Comparison of ENCODE assay signal across 9 mouse cellular contexts in the genomic region with DNA sequence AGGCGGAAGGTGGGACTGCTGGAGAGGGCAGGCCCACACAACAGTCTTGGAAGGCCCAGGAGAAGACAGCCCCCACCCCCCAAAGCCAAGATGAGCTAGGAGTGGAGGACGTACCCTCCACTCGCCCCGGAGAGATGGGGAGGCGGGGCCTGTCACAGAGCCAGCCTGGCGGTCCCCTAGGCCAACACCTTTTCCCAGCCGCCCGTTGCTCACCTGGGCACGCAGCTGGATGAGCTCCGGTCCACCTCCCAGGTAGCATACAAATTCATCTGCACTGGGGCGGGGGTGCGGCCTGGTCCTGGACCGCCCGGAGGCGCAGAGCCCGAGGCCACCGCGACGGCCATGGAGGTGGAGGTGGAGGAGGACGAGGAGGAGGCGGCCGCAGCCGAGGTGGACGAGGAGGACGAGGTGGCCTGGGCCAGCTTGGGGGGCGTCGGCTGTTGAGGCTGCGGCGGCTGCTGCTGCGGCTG. TPM values are rescaled to one million over a fixed set of nuclear protein-coding genes. Genes with fewer than 3 reads are reported as not detected.
DNase-seq lines count a peak whose midpoint lies in the region; ATAC-seq and TF ChIP-seq lines count a peak whose summit lies in the region.
"Had no signal": no experiment of that assay in that cellular context is flagged by ENCODE, and none has a peak within 500 bp of the region (broad histone marks: within the 10 kb centered on the region; RNA-seq: fewer than 3 reads in every experiment).

No protein-coding gene starts in this region.

- H3K4me2 ChIP-seq in neural tube, embryonic 11.5 days (ENCODE audit: low read depth), result peak overlapping the region; percentile 96
- H3K4me2 ChIP-seq in liver, embryonic 14.5 days (ENCODE audit: low read depth), result peak overlapping the region; percentile 92
- peak overlapping the region; percentile 94 for H3K4me2 ChIP-seq in neural tube, embryonic 14.5 days (ENCODE audit: low read depth, low read length)

- H3K4me1 ChIP-seq in neural tube, embryonic 11.5 days (ENCODE audit: control insufficient read depth, insufficient read depth, low read length), result peaks cover 14% of the 10 kb centered on the region
- H3K4me1 ChIP-seq in liver, embryonic 14.5 days (replicated peaks; ENCODE audit: control insufficient read depth in 2 of 2, insufficient read depth in 2 of 2, low read length in 1 of 2), result peaks cover 26 to 40% of the 10 kb centered on the region in 2 experiments
- H3K4me1 ChIP-seq in neural tube, embryonic 14.5 days (ENCODE audit: control insufficient read depth, insufficient read depth, low read length), result peaks cover 13% of the 10 kb centered on the region; the same call in 1 of the 2 replicates

- DNase-seq in neural tube, embryonic 11.5 days (ENCODE audit: low spot score), result peak; percentile 44
- DNase-seq in neural tube, embryonic 10.5 days (ENCODE audit: extremely low spot score, low spot score), result no peak
- peak; percentile 65 for DNase-seq in embryo, embryonic 11 days
- DNase-seq in kidney, adult 18-20 months, result peak; percentile 27
- DNase-seq in liver, embryonic 14.5 days (ENCODE audit: low read depth in 3 of 3, low spot score in 3 of 3), result no peak
- DNase-seq in thymus, postnatal 14 days, result peak; percentile 62

- peak; percentile 56 for ATAC-seq in neural tube, embryonic 11.5 days (ENCODE audit: insufficient read depth, low FRiP score, low TSS enrichment)
- 0 out of 2 replicates have a peak, but pooled peaks have one; percentile 6 for ATAC-seq in granulocyte monocyte progenitor cell, adult 5-6 weeks (replicated peaks; ENCODE audit: poor library complexity, severe bottlenecking)
- no peak for ATAC-seq in liver, embryonic 14.5 days (ENCODE audit: insufficient read depth)
- peak; percentile 55 for ATAC-seq in neural tube, embryonic 14.5 days (ENCODE audit: low read depth)

- peaks cover 12% of the 10 kb centered on the region for H3K36me3 ChIP-seq in neural tube, embryonic 11.5 days (ENCODE audit: control insufficient read depth, insufficient read depth, low read length)
- H3K36me3 ChIP-seq in liver, embryonic 14.5 days (replicated peaks; ENCODE audit: control insufficient read depth, insufficient read depth, low read depth), result peaks cover 24% of the 10 kb centered on the region
- peaks cover 16% of the 10 kb centered on the region for H3K36me3 ChIP-seq in neural tube, embryonic 14.5 days (ENCODE audit: control insufficient read depth, insufficient read depth, low read length)

- H3K27me3 ChIP-seq in neural tube, embryonic 11.5 days (ENCODE audit: control insufficient read depth, insufficient read depth, low read length), result no peaks in the 10 kb centered on the region
- H3K27me3 ChIP-seq in liver, embryonic 14.5 days (ENCODE audit: control insufficient read depth, insufficient read depth, low read length), result no peaks in the 10 kb centered on the region
- H3K27me3 ChIP-seq in neural tube, embryonic 14.5 days (ENCODE audit: control insufficient read depth, insufficient read depth, low read length), result no peaks in the 10 kb centered on the region

- peak overlapping the region; percentile 88 for H3K4me3 ChIP-seq in neural tube, embryonic 11.5 days (ENCODE audit: low read depth, low read length)
- peak overlapping the region; percentile 70 to 82 for H3K4me3 ChIP-seq in liver, embryonic 14.5 days (ENCODE audit: insufficient read depth in 1 of 2, low read depth in 2 of 2, low read length in 2 of 2)
- peak overlapping the region; percentile 89 for H3K4me3 ChIP-seq in neural tube, embryonic 14.5 days (ENCODE audit: low read depth, low read length)

- no peak for TF ChIP-seq CTCF in liver, embryonic 14.5 days (IDR thresholded peaks at IDR 0.05; ENCODE audit: low read depth)

- peak overlapping the region; percentile 88 for H3K9ac ChIP-seq in neural tube, embryonic 11.5 days (ENCODE audit: low read length)
- peak overlapping the region; percentile 84 for H3K9ac ChIP-seq in liver, embryonic 14.5 days (replicated peaks)
- H3K9ac ChIP-seq in neural tube, embryonic 14.5 days (replicated peaks; ENCODE audit: low read depth, low read length), result peak overlapping the region; percentile 85

- TF ChIP-seq EP300 in liver, embryonic 14.5 days (IDR thresholded peaks at IDR 0.05; ENCODE audit: low read depth), result no peak

- under 1% methylated on average over 26 of the region's 30 CpGs for WGBS in neural tube, embryonic 11.5 days
- under 1% methylated on average over 22 of the region's 30 CpGs for WGBS in liver, embryonic 14.5 days (ENCODE audit: insufficient replicate concordance)
- WGBS in neural tube, embryonic 14.5 days, result 0% methylated on average over 27 of the region's 30 CpGs

- H3K9me3 ChIP-seq in neural tube, embryonic 11.5 days (ENCODE audit: control insufficient read depth, low read length), result no peaks in the 10 kb centered on the region
- H3K9me3 ChIP-seq in liver, embryonic 14.5 days (ENCODE audit: control insufficient read depth, low read length), result no peaks in the 10 kb centered on the region
- no peaks in the 10 kb centered on the region for H3K9me3 ChIP-seq in neural tube, embryonic 14.5 days (ENCODE audit: control insufficient read depth, low read length)

- H3K27ac ChIP-seq in neural tube, embryonic 11.5 days (ENCODE audit: low read depth, low read length), result peak overlapping the region; percentile 68
- peak overlapping the region; percentile 24 for H3K27ac ChIP-seq in liver, embryonic 14.5 days
- peak overlapping the region; percentile 87 for H3K27ac ChIP-seq in neural tube, embryonic 14.5 days (ENCODE audit: low read depth, low read length)

RNA-seq across cellular contexts. Expression of a gene that starts 0.6 kb away (rescaled TPM):
- polyA plus RNA-seq in neural tube, embryonic 11.5 days (2014; fragmentation: Nextera tagmentation; extraction: Ambion mirVana), result 29.8 and 30.5 TPM in 2 replicates
- 13.5 and 22.1 TPM in 2 replicates for total RNA-seq in granulocyte monocyte progenitor cell, adult 5-6 weeks (2014; fragmentation: Nextera tagmentation)
- 6.5 and 8.0 TPM in 2 replicates for total RNA-seq in granulocyte monocyte progenitor cell, adult 5-6 weeks (2017)
- 8.3 and 10.5 TPM in 2 replicates for polyA plus RNA-seq in liver, embryonic 14.5 days (2012; rRNA removed)
- polyA plus RNA-seq in liver, embryonic 14.5 days (2014; fragmentation: Nextera tagmentation; extraction: Ambion mirVana), result 8.2 and 9.9 TPM in 2 replicates
- 56.9 TPM in 2 replicates for polyA plus RNA-seq in neural tube, embryonic 14.5 days (2014; fragmentation: Nextera tagmentation; extraction: Ambion mirVana)

RNA-seq across cellular contexts. Expression of a gene that starts 22.9 kb away (rescaled TPM):
- polyA plus RNA-seq in neural tube, embryonic 11.5 days (2014; fragmentation: Nextera tagmentation; extraction: Ambion mirVana), result 405 and 416 TPM in 2 replicates
- 177 and 181 TPM in 2 replicates for total RNA-seq in granulocyte monocyte progenitor cell, adult 5-6 weeks (2014; fragmentation: Nextera tagmentation)
- 224 and 247 TPM in 2 replicates for total RNA-seq in granulocyte monocyte progenitor cell, adult 5-6 weeks (2017)
- 45.0 and 52.5 TPM in 2 replicates for polyA plus RNA-seq in liver, embryonic 14.5 days (2012; rRNA removed)
- 98.4 and 116 TPM in 2 replicates for polyA plus RNA-seq in liver, embryonic 14.5 days (2014; fragmentation: Nextera tagmentation; extraction: Ambion mirVana)
- 321 and 329 TPM in 2 replicates for polyA plus RNA-seq in neural tube, embryonic 14.5 days (2014; fragmentation: Nextera tagmentation; extraction: Ambion mirVana)

RNA-seq across cellular contexts. Expression of a gene that starts 25.8 kb away (rescaled TPM):
- 16.2 and 17.8 TPM in 2 replicates for polyA plus RNA-seq in neural tube, embryonic 11.5 days (2014; fragmentation: Nextera tagmentation; extraction: Ambion mirVana)
- not detected in 2 replicates for total RNA-seq in granulocyte monocyte progenitor cell, adult 5-6 weeks (2014; fragmentation: Nextera tagmentation)
- total RNA-seq in granulocyte monocyte progenitor cell, adult 5-6 weeks (2017), result not detected in 2 replicates
- polyA plus RNA-seq in liver, embryonic 14.5 days (2012; rRNA removed), result 0.03 and 0.08 TPM in 2 replicates
- 0.04 TPM in 1 of 2 replicates, not detected in the other for polyA plus RNA-seq in liver, embryonic 14.5 days (2014; fragmentation: Nextera tagmentation; extraction: Ambion mirVana)
- polyA plus RNA-seq in neural tube, embryonic 14.5 days (2014; fragmentation: Nextera tagmentation; extraction: Ambion mirVana), result 31.0 and 38.3 TPM in 2 replicates
- total RNA-seq: neutrophil, adult 5-6 weeks had no signal

Comparison
In these comparisons a context has a peak if more than half of its experiments do, and no peak if none do; other contexts are left out.
1. DNase-seq: peak in neural tube, embryonic 11.5 days (single experiment), embryo, embryonic 11 days (single experiment), kidney, adult 18-20 months (single experiment) and thymus, postnatal 14 days (single experiment); none in neural tube, embryonic 10.5 days (single experiment) and liver, embryonic 14.5 days (0 of 3).
2. H3K27ac ChIP-seq: peak in every context shown above with its lines; median percentile 87 in neural tube, embryonic 14.5 days; 68 in neural tube, embryonic 11.5 days; 24 in liver, embryonic 14.5 days.
3. RNA of a gene that starts 25.8 kb away (polyA plus RNA-seq): 31.0 to 38.3 TPM in neural tube, embryonic 14.5 days and 16.2 to 17.8 TPM in neural tube, embryonic 11.5 days; 0.03 to 0.08 TPM in liver, embryonic 14.5 days; every median in the first group is over 10 times any median in the second.
4. Peak in every context shown above with its lines, with median percentiles within 50 percentile points of each other: H3K4me2 ChIP-seq, H3K4me3 ChIP-seq and H3K9ac ChIP-seq.